Mouse (Mus musculus) liver, embryonic 14.5 days (tissue): ENCODE measurements at regions not wholly inside any gene's neighbourhood (a gene's known extent, or its start where the extent isn't known, plus 50 kb on each side); places are given as distances from the start of the nearest gene placed in this dataset.

ENCODE experiments used
- ATAC-seq: fragments of 200-750 bp; cut with Nextera tagmentation; 2 replicates; pipeline ENCODE4 v1.8.0; 2017; ENCODE audit warnings: moderate number of reproducible peaks, mild to moderate bottlenecking, moderate library complexity; ENCODE audit not compliant: insufficient read depth
- DNase-seq, 3 experiments: peaks; one replicate each; pipeline ENCODE4 v3.0.0-alpha.2; 2012 to 2013; ENCODE audit warnings: low read depth in 3 of 3, low spot score in 3 of 3
- H3K27ac ChIP-seq: fragments of 300-500 bp; sonication (generic); 2 replicates; pipeline ENCODE4 v1.5.1; 2014; ENCODE audit warnings: moderate library complexity, mild to moderate bottlenecking, control low read depth, inconsistent platforms
- H3K27me3 ChIP-seq: fragments of 300-500 bp; sonication (generic); 2 replicates; pipeline ENCODE4 v1.6.1; 2014; ENCODE audit warnings: mild to moderate bottlenecking, low read length, moderate library complexity; ENCODE audit not compliant: control insufficient read depth, insufficient read depth
- H3K36me3 ChIP-seq: fragments of 300-500 bp; sonication (generic); replicated peaks from 2 replicates; pipeline ENCODE4 v1.6.1; 2014; ENCODE audit warnings: low read depth; ENCODE audit not compliant: control insufficient read depth, insufficient read depth
- H3K4me1 ChIP-seq, 2 experiments: fragments of 200-500 bp in 1 of 2; fragments of 300-500 bp in 1 of 2; sonication (generic) in 1 of 2; replicated peaks; 2 replicates each; pipeline ENCODE4 v1.6.1; 2012 to 2014; ENCODE audit warnings: antibody characterized with exemption in 1 of 2, inconsistent platforms in 1 of 2, low read length in 1 of 2; ENCODE audit not compliant: control insufficient read depth in 2 of 2, insufficient read depth in 2 of 2
- H3K4me2 ChIP-seq: fragments of 300-500 bp; sonication (generic); 2 replicates; pipeline ENCODE4 v1.6.1; 2014; ENCODE audit warnings: low read depth, mild to moderate bottlenecking, control low read depth, moderate library complexity
- H3K4me3 ChIP-seq, 2 experiments: fragments of 200-500 bp in 1 of 2; fragments of 300-500 bp in 1 of 2; sonication (generic) in 1 of 2; 2 replicates each; pipeline ENCODE4 v1.5.1; 2012 to 2014; ENCODE audit warnings: low read depth in 2 of 2, low read length in 2 of 2, mild to moderate bottlenecking in 2 of 2, control low read depth in 1 of 2, inconsistent platforms in 1 of 2, moderate library complexity in 1 of 2; ENCODE audit not compliant: insufficient read depth in 1 of 2
- H3K9ac ChIP-seq: fragments of 300-500 bp; sonication (generic); replicated peaks from 2 replicates; pipeline ENCODE4 v1.6.1; 2014; ENCODE audit warnings: mild to moderate bottlenecking, control low read depth, moderate library complexity
- H3K9me3 ChIP-seq: fragments of 300-500 bp; sonication (generic); 2 replicates; pipeline ENCODE4 v1.6.1; 2016; ENCODE audit warnings: low read length, mixed read lengths; ENCODE audit not compliant: control insufficient read depth
- CTCF ChIP-seq: IDR thresholded peaks from 2 replicates; pipeline ENCODE4 v1.5.1; 2016; ENCODE audit warnings: antibody characterized with exemption, low read depth, control low read depth
- EP300 ChIP-seq: IDR thresholded peaks from 2 replicates; pipeline ENCODE4 v1.6.1; 2016; ENCODE audit warnings: antibody characterized with exemption, low read depth
- WGBS: fragments of 180-500 bp; shearing (Covaris S2); extraction: QIAGEN DNeasy Blood & Tissue Kit; methylation state at CpG from one replicate; pipeline ENCODE4 v1.1.7; 2014; ENCODE audit not compliant: insufficient replicate concordance; 5-methylcytosine and 5-hydroxymethylcytosine counted together

- Histone ChIP-seq H3K9ac (no peak overlapping the region), H3K4me2 (no peak overlapping the region), H3K36me3 (no peaks in the 10 kb centered on the region), H3K27me3 (no peaks in the 10 kb centered on the region), H3K4me3 (no peak overlapping the region), H3K27ac (no peak overlapping the region), H3K4me1 (no peaks in the 10 kb centered on the region), H3K9me3 (no peaks in the 10 kb centered on the region)
- 70% methylated on average over 15 of the region's 15 CpGs for WGBS
- TF ChIP-seq EP300 = no peak
- TF ChIP-seq CTCF = no peak
- DNase-seq (no peak), ATAC-seq (no peak)
Measured at GRCm38 (mm10) chr4:55757148-55757927, 225.1 kb upstream of the Klf4 start.

GRCm38 (mm10) chr4:55749949-55750600 lies 217.8 kb upstream of the Klf4 start:
- no peak overlapping the region for H3K27ac ChIP-seq
- H3K27me3 ChIP-seq = no peaks in the 10 kb centered on the region
- no peaks in the 10 kb centered on the region for H3K9me3 ChIP-seq
- DNase-seq (no peak), ATAC-seq (no peak)
- 64% methylated on average over 20 of the region's 20 CpGs for WGBS
- no peak overlapping the region for H3K4me2 ChIP-seq
- H3K36me3 ChIP-seq = no peaks in the 10 kb centered on the region
- no peak overlapping the region for H3K9ac ChIP-seq
- TF ChIP-seq EP300 (no peak), CTCF (no peak)
- H3K4me1 ChIP-seq = no peaks in the 10 kb centered on the region
- no peak overlapping the region for H3K4me3 ChIP-seq

- WGBS = 50% methylated on average over 8 of the region's 8 CpGs
- Histone ChIP-seq H3K27me3 (no peaks in the 10 kb centered on the region), H3K36me3 (no peaks in the 10 kb centered on the region), H3K4me1 (no peaks in the 10 kb centered on the region), H3K27ac (no peak overlapping the region), H3K9me3 (no peaks in the 10 kb centered on the region), H3K9ac (no peak overlapping the region), H3K4me2 (no peak overlapping the region), H3K4me3 (no peak overlapping the region)
- no peak for ATAC-seq
- no peak for DNase-seq
- TF ChIP-seq EP300 (no peak), CTCF (no peak)
Measured at GRCm38 (mm10) chr4:55741355-55741754, 209.1 kb upstream of the Klf4 start.

- no peak for ATAC-seq
- WGBS = 82% methylated on average over 15 of the region's 15 CpGs
- TF ChIP-seq EP300 (no peak), CTCF (no peak)
Measured at GRCm38 (mm10) chr4:55740062-55740461, 207.8 kb upstream of the Klf4 start.

GRCm38 (mm10) chr4:55738714-55739113 lies 206.4 kb upstream of the Klf4 start:
- Histone ChIP-seq H3K9ac (no peak overlapping the region), H3K4me1 (no peaks in the 10 kb centered on the region), H3K36me3 (no peaks in the 10 kb centered on the region), H3K27me3 (no peaks in the 10 kb centered on the region), H3K4me3 (no peak overlapping the region), H3K27ac (no peak overlapping the region), H3K9me3 (no peaks in the 10 kb centered on the region), H3K4me2 (no peak overlapping the region)
- TF ChIP-seq EP300 (no peak), CTCF (no peak)
- ATAC-seq (no peak), DNase-seq (no peak)
- WGBS = 60% methylated on average over 1 of the region's 1 CpGs

More at GRCm38 (mm10) chr4:55740062-55740461, 207.8 kb upstream of the Klf4 start:
- DNase-seq = no peak
- Histone ChIP-seq H3K9me3 (no peaks in the 10 kb centered on the region), H3K4me3 (no peak overlapping the region), H3K27me3 (no peaks in the 10 kb centered on the region), H3K36me3 (no peaks in the 10 kb centered on the region), H3K4me2 (no peak overlapping the region), H3K27ac (no peak overlapping the region), H3K9ac (no peak overlapping the region), H3K4me1 (no peaks in the 10 kb centered on the region)
